Mouse (Mus musculus) brain, embryonic 14.5 days (tissue): ENCODE results near the gene Arhgap10.

ENCODE experiments used
- CTCF ChIP-seq: fragments of 200-500 bp; IDR thresholded peaks from 2 replicates; pipeline ENCODE4 v1.5.1; 2012; ENCODE audit warnings: inconsistent platforms, mild to moderate bottlenecking, moderate library complexity, borderline replicate concordance; ENCODE audit not compliant: insufficient read depth, insufficient read length; ENCODE audit errors: extremely low read depth
- POLR2A ChIP-seq: fragments of 200-500 bp; IDR thresholded peaks from 2 replicates; pipeline ENCODE4 v1.6.1; 2012; ENCODE audit warnings: mild to moderate bottlenecking, inconsistent platforms, borderline replicate concordance; ENCODE audit not compliant: poor library complexity, insufficient read depth, insufficient read length, severe bottlenecking; ENCODE audit errors: extremely low read depth

DNA sequence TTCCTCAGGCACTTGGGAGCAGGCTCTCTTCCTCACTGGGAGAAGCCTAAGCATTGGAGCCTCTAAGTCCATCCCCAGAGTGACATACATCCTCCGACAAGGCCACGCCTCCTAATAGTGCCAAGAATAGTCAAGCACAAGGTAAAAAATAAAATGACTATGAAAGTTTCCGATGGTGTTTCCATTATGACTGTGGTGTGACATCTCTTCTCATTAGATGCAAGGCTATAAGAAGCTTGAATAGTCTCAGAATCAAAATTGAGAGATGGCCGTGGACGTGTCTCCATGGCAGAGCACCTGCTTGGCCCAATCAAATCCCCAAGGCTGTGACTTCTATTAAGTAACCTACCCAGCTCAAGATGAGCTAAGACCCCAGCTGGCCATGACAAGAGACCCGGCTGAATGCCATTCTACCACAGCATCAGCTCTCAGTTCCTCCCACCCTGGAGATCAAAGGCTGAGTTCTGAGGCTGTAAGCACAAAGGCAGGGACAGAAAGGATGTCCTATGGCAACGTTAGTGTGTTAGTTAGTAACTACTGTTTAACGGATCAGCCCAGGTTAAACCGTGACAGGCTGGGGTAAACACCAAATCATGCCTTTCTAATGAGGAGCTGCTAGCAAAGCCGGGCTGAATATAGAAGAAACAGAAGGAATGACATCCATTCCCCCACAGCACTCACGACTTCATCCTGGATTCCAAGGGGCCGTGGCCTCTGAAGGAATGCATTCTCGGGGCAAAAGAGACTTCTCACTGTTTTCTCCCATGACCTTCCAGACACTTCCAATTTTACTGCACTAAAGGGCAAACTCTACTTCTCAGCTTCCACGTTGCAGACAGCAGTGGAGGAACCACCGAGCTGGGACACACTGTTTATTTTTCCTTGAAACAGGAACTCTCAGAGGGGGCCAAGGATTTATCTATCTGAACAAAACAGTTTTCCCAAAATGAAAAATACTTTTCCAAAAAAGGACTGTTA lies 81.5 kb downstream of the Arhgap10 start:
- TF ChIP-seq POLR2A (no peak), CTCF (no peak)
